In the genomic region with DNA sequence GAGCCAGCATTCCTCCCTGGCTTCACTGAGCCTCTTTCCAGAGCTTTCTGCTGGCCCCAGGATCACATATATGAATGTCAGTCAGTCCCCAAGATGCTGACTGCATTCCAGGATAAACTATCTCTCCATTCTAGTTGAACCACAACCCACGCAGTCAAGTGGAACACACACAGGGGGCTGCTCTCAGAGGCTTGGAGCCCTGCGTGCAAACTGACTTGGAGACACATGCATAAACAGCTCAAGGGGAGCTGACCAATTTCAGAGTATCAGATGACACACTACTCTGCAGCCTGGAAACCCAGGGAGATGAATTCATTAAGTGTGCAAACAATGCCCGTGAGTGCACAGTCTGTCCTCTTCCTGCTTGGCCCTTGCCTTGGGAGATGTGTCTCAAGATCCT, we compare ENCODE assay signal across 10 mouse cellular contexts. TPM values are rescaled to one million over a fixed set of nuclear protein-coding genes. Genes with fewer than 3 reads are reported as not detected.
DNase-seq lines count a peak whose midpoint lies in the region; ATAC-seq lines count a peak whose summit lies in the region.
"Had no signal": no experiment of that assay in that cellular context is flagged by ENCODE, and none has a peak within 500 bp of the region (broad histone marks: within the 10 kb centered on the region; RNA-seq: fewer than 3 reads in every experiment).

No protein-coding gene starts in this region.

- 0 out of 2 replicates have a peak overlapping the region, but pooled peaks have one; percentile 7 for H3K27ac ChIP-seq in midbrain, embryonic 11.5 days (ENCODE audit: low read depth, low read length)
- no peak overlapping the region for H3K27ac ChIP-seq in midbrain, embryonic 15.5 days
- H3K27ac ChIP-seq in hindbrain, embryonic 16.5 days (ENCODE audit: low read depth, low read length): no peak overlapping the region
- H3K27ac ChIP-seq: liver, embryonic 15.5 days had no signal

- H3K36me3 ChIP-seq in midbrain, embryonic 11.5 days (ENCODE audit: control insufficient read depth, insufficient read depth, low read length): no peaks in the 10 kb centered on the region
- no peaks in the 10 kb centered on the region for H3K36me3 ChIP-seq in midbrain, embryonic 15.5 days (replicated peaks)
- H3K36me3 ChIP-seq in hindbrain, embryonic 16.5 days (ENCODE audit: control insufficient read depth, insufficient read depth, low read length): no peaks in the 10 kb centered on the region
- H3K36me3 ChIP-seq: liver, embryonic 15.5 days had no signal

- WGBS in midbrain, embryonic 11.5 days: 15% methylated on average over 3 of the region's 3 CpGs
- WGBS in midbrain, embryonic 15.5 days: 18% methylated on average over 3 of the region's 3 CpGs
- 22% methylated on average over 3 of the region's 3 CpGs for WGBS in hindbrain, embryonic 16.5 days

- peak; percentile 21 for DNase-seq in heart, postnatal 4 days
- no peak for DNase-seq in heart, adult 9 months (ENCODE audit: low spot score in 2 of 2)
- peak; percentile 85 for DNase-seq in midbrain, embryonic 11.5 days (ENCODE audit: low spot score, missing footprints)
- no peak for DNase-seq in adrenal gland, adult 18-20 months (ENCODE audit: low spot score in 2 of 2)
- DNase-seq in ovary, postnatal 10 days (ENCODE audit: low spot score): no peak
- DNase-seq: adrenal gland, postnatal 25 days had no signal

- no peaks in the 10 kb centered on the region for H3K9me3 ChIP-seq in midbrain, embryonic 11.5 days (ENCODE audit: control insufficient read depth, low read length)
- no peaks in the 10 kb centered on the region for H3K9me3 ChIP-seq in midbrain, embryonic 15.5 days
- H3K9me3 ChIP-seq in hindbrain, embryonic 16.5 days (ENCODE audit: control insufficient read depth, low read length): no peaks in the 10 kb centered on the region
- H3K9me3 ChIP-seq: liver, embryonic 15.5 days; megakaryocyte, embryonic 14.5 days had no signal

- no peak overlapping the region for H3K4me2 ChIP-seq in midbrain, embryonic 11.5 days
- no peak overlapping the region for H3K4me2 ChIP-seq in midbrain, embryonic 15.5 days
- H3K4me2 ChIP-seq in hindbrain, embryonic 16.5 days (ENCODE audit: low read length): no peak overlapping the region
- H3K4me2 ChIP-seq: liver, embryonic 15.5 days had no signal

- H3K27me3 ChIP-seq in midbrain, embryonic 11.5 days (ENCODE audit: control insufficient read depth, insufficient read depth, low read length): no peaks in the 10 kb centered on the region
- H3K27me3 ChIP-seq in midbrain, embryonic 15.5 days (replicated peaks): no peaks in the 10 kb centered on the region
- no peaks in the 10 kb centered on the region for H3K27me3 ChIP-seq in hindbrain, embryonic 16.5 days (replicated peaks; ENCODE audit: control insufficient read depth, insufficient read depth, low read length)
- H3K27me3 ChIP-seq: liver, embryonic 15.5 days had no signal

- H3K4me3 ChIP-seq in midbrain, embryonic 11.5 days (ENCODE audit: low read depth, low read length): no peak overlapping the region
- H3K4me3 ChIP-seq in midbrain, embryonic 15.5 days: no peak overlapping the region
- no peak overlapping the region for H3K4me3 ChIP-seq in hindbrain, embryonic 16.5 days (ENCODE audit: low read length)
- H3K4me3 ChIP-seq: liver, embryonic 15.5 days; megakaryocyte, embryonic 14.5 days had no signal

- H3K9ac ChIP-seq in midbrain, embryonic 11.5 days (ENCODE audit: low read length): no peak overlapping the region
- no peak overlapping the region for H3K9ac ChIP-seq in midbrain, embryonic 15.5 days
- no peak overlapping the region for H3K9ac ChIP-seq in hindbrain, embryonic 16.5 days (ENCODE audit: low read depth, low read length)
- H3K9ac ChIP-seq: liver, embryonic 15.5 days had no signal

- H3K4me1 ChIP-seq in midbrain, embryonic 11.5 days (ENCODE audit: control insufficient read depth, insufficient read depth, low read length): peaks cover 9% of the 10 kb centered on the region
- peaks cover 6% of the 10 kb centered on the region; the same call in 1 of the 2 replicates for H3K4me1 ChIP-seq in midbrain, embryonic 15.5 days
- 0 out of 2 replicates have a peak, but pooled peaks cover 2% of the 10 kb centered on the region for H3K4me1 ChIP-seq in hindbrain, embryonic 16.5 days (ENCODE audit: control insufficient read depth, insufficient read depth, low read depth, low read length)
- H3K4me1 ChIP-seq: megakaryocyte, embryonic 14.5 days had no signal

- no peak for ATAC-seq in midbrain, embryonic 11.5 days (ENCODE audit: low FRiP score)
- ATAC-seq in midbrain, embryonic 15.5 days (replicated peaks): no peak
- ATAC-seq in hindbrain, embryonic 16.5 days: 0 out of 2 replicates have a peak, but pooled peaks have one; percentile 20

RNA-seq across cellular contexts. Expression of gene Grk3, which starts 54.7 kb away (rescaled TPM):
- total RNA-seq in heart, postnatal 4 days (2021): 10 to 100 TPM; 16.9 to 19.8 TPM
- 4.2 and 4.6 TPM in 2 replicates for polyA plus RNA-seq in midbrain, embryonic 11.5 days (2014; fragmentation: Nextera tagmentation; extraction: Ambion mirVana)
- 27.2 and 31.8 TPM in 2 replicates for polyA plus RNA-seq in midbrain, embryonic 15.5 days (2015; fragmentation: Nextera tagmentation; extraction: Ambion mirVana)
- 27.2 and 30.8 TPM in 2 replicates for polyA plus RNA-seq in hindbrain, embryonic 16.5 days (2015; fragmentation: Nextera tagmentation; extraction: Ambion mirVana)
- total RNA-seq in adrenal gland, adult 18-20 months (2021): 10 to 100 TPM; 20.4 to 29.2 TPM

Comparison
In these comparisons a context has a peak if more than half of its experiments do, and no peak if none do; other contexts are left out.
1. DNase-seq: peak in heart, postnatal 4 days (single experiment) and midbrain, embryonic 11.5 days (single experiment); none in heart, adult 9 months (0 of 2), adrenal gland, adult 18-20 months (0 of 2) and ovary, postnatal 10 days (single experiment).